Mouse (Mus musculus): ENCODE data around the gene Tbx2.

The Tbx2 gene

DNA sequence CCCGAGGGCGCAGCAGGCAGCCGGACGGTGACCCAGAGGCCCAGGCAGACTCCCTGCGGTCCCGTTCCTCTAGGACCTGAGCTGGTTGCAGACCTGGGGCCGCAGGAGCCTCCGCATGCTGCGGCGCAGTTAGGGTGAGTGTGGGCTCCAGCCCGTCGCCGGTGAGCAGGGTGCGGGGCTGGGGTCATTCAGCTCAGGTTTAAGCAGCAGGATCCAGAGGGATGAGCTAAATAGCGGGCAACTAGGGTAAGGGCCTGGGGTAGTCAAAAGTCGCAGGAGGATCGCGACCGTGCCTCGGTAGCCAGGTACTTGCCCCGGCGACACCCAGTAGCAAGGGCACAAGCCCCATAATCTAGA lies 54.1 kb downstream of the Tbx2 start:
- no peak for DNase-seq (ENCODE audit: low spot score in 2 of 2)

DNA sequence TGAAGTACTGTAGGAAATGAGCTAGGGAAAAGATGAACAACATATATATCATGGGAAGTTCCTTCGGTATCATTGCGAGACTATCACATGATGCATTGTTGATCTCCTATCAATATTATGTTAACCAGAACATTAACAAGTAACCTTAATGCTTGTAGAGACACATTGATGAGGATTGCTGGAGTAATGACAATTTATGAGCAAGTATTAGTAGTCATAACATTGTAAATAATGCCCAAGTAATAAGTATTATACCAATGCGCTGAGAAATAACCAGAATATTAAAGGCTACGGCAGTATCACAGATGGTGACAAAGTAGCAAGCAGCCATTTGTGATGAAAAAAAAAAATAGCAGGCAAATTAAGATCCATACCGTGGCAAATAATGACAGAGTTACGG lies 54.9 kb downstream of the Tbx2 start:
- DNase-seq (ENCODE audit: low spot score in 2 of 2) = no peak

DNA sequence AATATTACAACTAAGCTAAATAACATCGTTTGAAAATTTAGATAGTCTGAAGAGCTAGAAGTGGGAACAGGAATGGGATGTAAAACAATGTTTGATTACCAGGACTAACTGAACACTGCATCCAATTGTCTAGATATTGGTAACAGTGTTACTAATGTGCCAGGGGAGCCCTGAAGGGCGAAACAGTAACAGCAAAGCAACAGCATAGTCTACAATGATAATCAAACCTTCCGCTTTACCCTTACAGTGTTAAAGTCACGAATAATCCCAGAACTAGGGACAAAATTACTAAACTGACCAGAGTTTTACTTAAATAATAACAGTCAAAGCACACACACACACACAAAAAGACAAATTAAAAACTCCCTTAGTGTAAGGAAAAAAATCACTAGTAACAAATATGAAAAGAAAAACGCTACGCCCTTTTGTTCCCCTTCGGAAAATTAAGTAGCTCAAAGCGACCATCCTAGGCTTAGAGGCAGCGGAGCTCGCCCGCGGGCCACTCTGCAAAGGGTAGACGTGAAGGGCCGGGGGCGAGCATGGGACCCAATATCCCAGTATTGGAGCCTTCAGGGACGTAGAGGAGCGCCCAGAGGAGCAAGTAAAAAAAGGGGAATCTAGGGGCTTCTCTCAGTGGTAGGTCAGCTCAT lies 55.6 kb downstream of the Tbx2 start:
- DNase-seq (ENCODE audit: low spot score in 2 of 2) = no peak

DNA sequence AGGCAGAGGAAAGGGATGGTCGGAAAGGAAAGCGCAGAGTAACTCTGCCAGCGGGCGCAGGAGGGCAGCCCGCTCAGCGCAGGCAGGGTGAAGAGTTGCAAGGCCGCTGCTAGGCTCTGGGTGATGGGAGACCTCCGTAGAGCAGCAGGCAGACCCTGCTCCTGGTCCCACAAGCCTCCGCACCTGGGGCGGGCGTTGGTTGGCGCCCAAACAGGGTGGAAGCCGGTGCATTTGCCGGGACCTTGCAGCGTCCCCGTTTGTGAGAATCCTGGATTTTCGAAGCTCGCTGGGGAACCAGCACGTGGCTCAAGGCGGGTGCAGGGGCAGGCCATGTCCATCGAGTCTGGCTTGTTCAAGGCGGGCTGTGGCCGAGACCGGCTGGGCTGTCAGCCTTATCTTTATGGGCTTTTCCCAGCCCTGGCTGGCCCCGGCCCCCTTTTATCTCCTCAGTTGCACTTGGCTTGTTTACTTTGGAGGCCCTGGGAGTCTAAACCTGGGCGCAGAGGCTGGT lies 56.2 kb downstream of the Tbx2 start:
- no peak for DNase-seq (ENCODE audit: low spot score in 2 of 2)

DNA sequence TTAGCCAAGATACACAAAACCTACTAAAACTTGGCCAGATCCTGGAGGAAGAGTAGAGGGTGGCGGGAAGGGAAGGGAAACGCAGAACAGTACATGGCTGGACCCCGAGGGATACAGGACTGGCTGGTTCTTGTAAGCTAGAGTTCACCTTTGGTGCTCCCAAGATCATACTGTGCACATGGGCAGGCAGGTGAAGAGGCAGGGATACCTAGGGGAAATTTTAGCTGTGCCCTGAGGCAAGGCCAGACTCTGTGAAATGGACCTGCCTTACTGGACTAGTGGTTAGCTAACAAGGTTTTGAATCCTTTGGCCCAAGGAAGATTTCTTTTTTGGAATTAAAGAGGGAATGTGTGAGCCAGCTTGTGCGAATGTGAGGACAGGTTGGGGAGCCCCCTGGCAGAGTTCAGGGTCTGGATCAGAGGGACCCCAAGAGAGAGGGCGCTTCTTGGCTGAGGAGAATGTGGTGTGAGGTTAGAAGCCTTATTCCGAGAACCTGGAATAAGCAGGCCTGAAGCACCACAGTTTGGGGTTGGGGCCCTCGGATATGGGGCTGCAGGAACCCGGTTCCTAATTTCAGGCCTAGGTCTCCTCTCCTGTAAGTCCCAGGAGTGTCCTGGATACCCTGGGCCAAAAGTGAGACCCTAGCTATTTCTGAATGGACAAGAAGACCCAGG lies 56.8 kb downstream of the Tbx2 start:
- no peak for DNase-seq (ENCODE audit: low spot score in 2 of 2)

DNA sequence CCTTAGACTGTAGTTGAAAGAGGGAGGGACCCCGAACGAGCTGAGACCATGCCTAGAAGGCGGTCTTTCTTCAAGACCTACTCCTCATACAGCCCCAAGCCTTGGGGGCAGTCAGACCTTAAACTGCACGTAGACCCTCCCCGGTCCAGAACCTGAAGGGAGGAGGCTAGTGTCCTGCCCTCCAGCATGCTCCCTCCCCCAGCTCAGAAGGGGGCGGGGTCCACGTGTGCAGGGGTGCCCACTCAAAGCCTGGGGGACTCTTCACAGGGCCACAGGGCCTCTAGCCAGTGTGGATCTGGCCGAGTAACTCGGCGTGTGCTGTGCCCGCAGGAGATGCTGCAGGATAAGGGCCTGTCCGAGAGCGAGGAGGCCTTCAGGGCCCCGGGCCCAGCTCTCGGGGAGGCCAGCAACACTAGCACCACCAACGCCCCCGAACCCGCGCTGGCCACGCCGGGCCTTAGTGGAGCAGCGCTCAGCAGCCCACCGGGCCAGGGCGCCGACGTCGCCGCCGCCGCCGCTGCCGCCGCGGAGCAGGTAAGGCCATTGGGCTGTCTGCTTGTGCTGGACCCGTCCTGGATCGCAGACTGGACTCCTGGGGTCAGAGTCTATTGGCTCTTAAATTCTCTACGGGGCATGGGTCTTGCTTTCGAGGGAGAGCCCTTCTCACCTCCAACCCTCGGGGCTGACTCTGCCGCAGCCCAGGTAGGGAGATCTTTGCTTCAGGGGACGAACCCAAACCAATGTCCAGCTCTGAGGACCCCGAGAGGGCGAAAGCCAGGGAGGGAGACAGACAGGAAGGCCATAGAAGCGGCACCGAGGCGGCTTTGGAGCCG lies 57.6 kb downstream of the Tbx2 start:
- DNase-seq (ENCODE audit: low spot score in 2 of 2) = no peak

DNA sequence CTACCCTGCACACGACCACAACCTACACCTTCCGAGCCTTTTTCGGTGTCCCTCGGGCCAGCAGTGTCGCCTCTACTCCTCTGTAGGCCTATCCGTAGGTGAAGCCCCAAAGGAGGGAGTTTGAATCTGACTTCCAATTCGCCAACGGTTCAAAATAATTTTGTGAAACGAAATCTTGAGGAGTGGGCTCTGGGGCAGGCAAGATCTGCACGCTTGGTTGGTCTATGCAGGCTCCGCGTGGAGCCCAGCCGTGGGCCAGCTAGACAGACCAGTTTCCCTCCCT lies 58.2 kb downstream of the Tbx2 start:
- no peak for DNase-seq (ENCODE audit: low spot score in 2 of 2)

DNA sequence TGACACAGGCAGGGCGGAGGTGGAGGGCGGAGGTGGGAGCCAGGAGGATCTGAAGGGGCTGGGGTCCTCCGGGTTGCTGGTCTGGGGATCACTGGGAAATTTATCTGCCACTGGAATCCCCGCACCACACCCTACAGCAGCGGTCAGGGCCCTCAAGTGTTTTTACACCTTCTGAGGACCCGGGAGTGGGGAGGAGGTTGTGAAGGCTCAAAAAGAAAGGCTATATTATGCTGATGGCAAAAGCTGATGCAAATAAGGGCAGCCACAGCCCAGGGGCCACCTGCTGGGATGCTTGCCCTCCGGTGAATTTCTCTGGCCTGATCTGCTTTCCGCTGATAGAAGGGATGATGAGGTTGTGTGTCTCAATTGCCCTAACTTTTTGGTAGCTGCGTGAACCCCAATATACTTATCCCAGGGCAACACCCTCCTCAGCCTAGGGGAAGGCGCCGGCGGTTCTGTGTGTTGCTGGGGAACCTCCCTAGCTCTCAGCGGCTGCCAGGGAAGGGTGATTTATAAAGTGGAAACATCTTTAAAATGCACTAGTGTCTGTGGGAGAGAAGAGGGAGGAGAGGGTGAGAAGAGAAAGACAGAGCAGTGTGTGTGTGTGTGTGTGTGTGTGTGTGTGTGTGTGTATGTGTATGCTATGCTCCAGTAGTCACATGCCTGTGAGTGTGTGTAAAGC lies 58.8 kb downstream of the Tbx2 start:
- no peak for DNase-seq (ENCODE audit: low spot score in 2 of 2)
